Mouse (Mus musculus) heart, postnatal 25 days (tissue): ENCODE results near the gene Cntrob. TPM values are rescaled to one million over a fixed set of nuclear protein-coding genes. Genes with fewer than 3 reads are reported as not detected.

Experiments
- DNase-seq: peaks from one replicate; pipeline ENCODE4 v3.0.0; 2022; ENCODE audit warnings: low spot score
- intact Hi-C: fragments of 180-260 bp; cut with DNase I; formaldehyde crosslinking; loops from one replicate; pipeline ENCODE4 v1.15.1; 2025
- total RNA-seq, 2 experiments: library from RNA; stranded (reverse); gene quantifications; 2 replicates each; pipeline ENCODE4 v1.2.3; 2021

Gene Cntrob
- total RNA-seq, 2 experiments from 2014 or later: 2.6 to 5.3 TPM

- intact Hi-C loops: no loop called here
Observed at GRCm38 (mm10) chr11:69316361-69316760, 7.2 kb downstream of the Cntrob start.

GRCm38 (mm10) chr11:69311266-69311665, 12.3 kb downstream of the Cntrob start:
- intact Hi-C loops: no loop called here

More at GRCm38 (mm10) chr11:69316361-69316760, 7.2 kb downstream of the Cntrob start:
- DNase-seq: no peak

GRCm38 (mm10) chr11:69306039-69306438, 17.5 kb downstream of the Cntrob start:
- no peak for DNase-seq
- intact Hi-C loops: no loop called here

More at GRCm38 (mm10) chr11:69311266-69311665, 12.3 kb downstream of the Cntrob start:
- peak; percentile 8 for DNase-seq

GRCm38 (mm10) chr11:69305291-69305690, 18.3 kb downstream of the Cntrob start:
- DNase-seq: no peak
- intact Hi-C loops: no loop called here

GRCm38 (mm10) chr11:69302817-69303216, 20.8 kb downstream of the Cntrob start:
- intact Hi-C loops: no loop called here
- no peak for DNase-seq

GRCm38 (mm10) chr11:69298231-69298630, 25.3 kb downstream of the Cntrob start:
- intact Hi-C loops: no loop called here
- no peak for DNase-seq

GRCm38 (mm10) chr11:69297799-69298198, 25.8 kb downstream of the Cntrob start:
- DNase-seq: no peak
- intact Hi-C loops: no loop called here

- DNase-seq: no peak
Observed at GRCm38 (mm10) chr11:69295286-69295685, 28.3 kb downstream of the Cntrob start.

GRCm38 (mm10) chr11:69291111-69291510, 32.5 kb downstream of the Cntrob start:
- intact Hi-C loops: no loop called here

More at GRCm38 (mm10) chr11:69295286-69295685, 28.3 kb downstream of the Cntrob start:
- intact Hi-C loops: no loop called here

GRCm38 (mm10) chr11:69277267-69277666, 46.3 kb downstream of the Cntrob start:
- intact Hi-C loops: no loop called here
- DNase-seq: no peak

More at GRCm38 (mm10) chr11:69291111-69291510, 32.5 kb downstream of the Cntrob start:
- no peak for DNase-seq

- no peak for DNase-seq
- intact Hi-C loops: no loop called here
Observed at GRCm38 (mm10) chr11:69276081-69276480, 47.5 kb downstream of the Cntrob start.

GRCm38 (mm10) chr11:69275650-69276049, 47.9 kb downstream of the Cntrob start:
- intact Hi-C loops: no loop called here
- DNase-seq: no peak

GRCm38 (mm10) chr11:69272122-69272740, 51.3 kb downstream of the Cntrob start:
- DNase-seq: no peak
- intact Hi-C loops: loop anchor here (1.0 to 2.0 kb wide), 2 partner anchors 117 to 161 kb away; no protein-coding TSS in a partner anchor

GRCm38 (mm10) chr11:69269575-69269974, 54.0 kb downstream of the Cntrob start:
- intact Hi-C loops: loop anchor here (1.0 to 10.0 kb wide), 4 partner anchors 53 to 345 kb away; partner anchors contain the start of genes Cntrob, Shbg and Trappc1
- no peak for DNase-seq

- intact Hi-C loops: loop anchor here (2.0 to 10.0 kb wide), 3 partner anchors 54 to 347 kb away; partner anchors contain the start of genes Cntrob, Shbg and Trappc1
- no peak for DNase-seq
Observed at GRCm38 (mm10) chr11:69268100-69268499, 55.5 kb downstream of the Cntrob start.

- intact Hi-C loops: loop anchor here (5.0 to 10.0 kb wide), 2 partner anchors 55 to 347 kb away; partner anchors contain the start of genes Cntrob, Shbg and Trappc1
- DNase-seq: no peak
Observed at GRCm38 (mm10) chr11:69267341-69267740, 56.2 kb downstream of the Cntrob start.

GRCm38 (mm10) chr11:69266253-69266652, 57.3 kb downstream of the Cntrob start:
- intact Hi-C loops: loop anchor here (5.0 to 10.0 kb wide), 2 partner anchors 56 to 349 kb away; partner anchors contain the start of genes Cntrob, Shbg and Trappc1
- no peak for DNase-seq

GRCm38 (mm10) chr11:69265410-69265809, 58.2 kb downstream of the Cntrob start:
- intact Hi-C loops: loop anchor here (5.0 to 10.0 kb wide), 2 partner anchors 57 to 349 kb away; partner anchors contain the start of genes Cntrob, Shbg and Trappc1
- no peak for DNase-seq

- intact Hi-C loops: loop anchor here (10.0 kb wide), 1 partner anchor 351 kb away; the partner anchor contains the start of gene Shbg
- DNase-seq: no peak
Observed at GRCm38 (mm10) chr11:69264276-69264675, 59.3 kb downstream of the Cntrob start.

- intact Hi-C loops: loop anchor here (10.0 kb wide), 1 partner anchor 355 kb away; the partner anchor contains the start of gene Shbg
- DNase-seq: no peak
Observed at GRCm38 (mm10) chr11:69260111-69260510, 63.5 kb downstream of the Cntrob start.

GRCm38 (mm10) chr11:69258287-69258686, 65.3 kb downstream of the Cntrob start:
- intact Hi-C loops: no loop called here
- no peak for DNase-seq
